Mouse (Mus musculus) forebrain, embryonic 12.5 days (tissue): Measurements from ENCODE around the gene Grm3. TPM values are rescaled to one million over a fixed set of nuclear protein-coding genes. Genes with fewer than 3 reads are reported as not detected.

Experiments
- ATAC-seq: fragments of 200-750 bp; cut with Nextera tagmentation; 2 replicates; pipeline ENCODE4 v1.8.0; 2017; ENCODE audit warnings: moderate TSS enrichment; ENCODE audit not compliant: low FRiP score
- H3K27ac ChIP-seq: fragments of 300-500 bp; sonication (generic); 2 replicates; pipeline ENCODE4 v1.5.1; 2016; ENCODE audit warnings: mild to moderate bottlenecking
- H3K27me3 ChIP-seq: fragments of 300-500 bp; sonication (generic); 2 replicates; pipeline ENCODE4 v1.6.1; 2016; ENCODE audit warnings: mild to moderate bottlenecking
- H3K36me3 ChIP-seq: fragments of 300-500 bp; sonication (generic); replicated peaks from 2 replicates; pipeline ENCODE4 v1.6.1; 2016; ENCODE audit warnings: mild to moderate bottlenecking
- H3K4me1 ChIP-seq: fragments of 300-500 bp; sonication (generic); 2 replicates; pipeline ENCODE4 v1.6.1; 2016
- H3K4me2 ChIP-seq: fragments of 300-500 bp; sonication (generic); 2 replicates; pipeline ENCODE4 v1.6.1; 2016; ENCODE audit warnings: mild to moderate bottlenecking, moderate library complexity
- H3K4me3 ChIP-seq: fragments of 300-500 bp; sonication (generic); replicated peaks from 2 replicates; pipeline ENCODE4 v1.5.1; 2016; ENCODE audit warnings: mild to moderate bottlenecking
- H3K9ac ChIP-seq: fragments of 300-500 bp; sonication (generic); 2 replicates; pipeline ENCODE4 v1.6.1; 2016; ENCODE audit warnings: mild to moderate bottlenecking
- H3K9me3 ChIP-seq: fragments of 300-500 bp; sonication (generic); 2 replicates; pipeline ENCODE4 v1.6.1; 2016
- WGBS: fragments of 180-500 bp; shearing (Covaris S2); methylation state at CpG from one replicate; pipeline ENCODE4 v1.1.7; 2016; 5-methylcytosine and 5-hydroxymethylcytosine counted together
- polyA plus RNA-seq: library from polyadenylated mRNA; unstranded; fragments of >200 nt; fragmentation: Nextera tagmentation; extraction: Ambion mirVana; gene quantifications from 2 replicates; pipeline ENCODE4 v1.2.1, GENCODE M21; 2016

Grm3 gene
- polyA plus RNA-seq, 1 experiment from 2014 or later, result 2.5 TPM

DNA sequence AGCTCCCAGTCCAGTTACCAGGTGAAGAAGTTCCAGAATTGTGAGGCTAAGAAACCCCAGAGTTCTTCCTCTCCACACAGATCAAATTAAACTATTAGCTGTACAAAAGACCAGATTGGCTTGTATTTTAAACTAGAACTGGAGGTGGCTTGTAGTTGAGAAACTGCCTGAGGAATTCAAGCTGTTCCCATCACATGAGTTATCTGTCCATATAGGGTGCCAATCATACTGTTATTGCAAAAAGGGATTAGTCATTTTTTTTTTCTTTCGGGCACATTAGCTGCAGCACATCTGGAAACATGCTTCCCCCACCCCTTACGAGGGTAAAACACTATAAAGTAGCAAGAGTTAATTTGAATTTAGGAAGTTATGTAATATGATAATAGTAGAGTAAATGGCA lies 145.9 kb downstream of the Grm3 start:
- H3K9me3 ChIP-seq, result no peaks in the 10 kb centered on the region
- H3K27me3 ChIP-seq, result no peaks in the 10 kb centered on the region
- no peak for ATAC-seq
- no peak overlapping the region for H3K27ac ChIP-seq
- no peak overlapping the region for H3K9ac ChIP-seq
- H3K4me3 ChIP-seq, result no peak overlapping the region
- H3K4me2 ChIP-seq, result no peak overlapping the region
- 83% methylated on average over 2 of the region's 2 CpGs for WGBS
- no peaks in the 10 kb centered on the region for H3K4me1 ChIP-seq
- H3K36me3 ChIP-seq, result no peaks in the 10 kb centered on the region

DNA sequence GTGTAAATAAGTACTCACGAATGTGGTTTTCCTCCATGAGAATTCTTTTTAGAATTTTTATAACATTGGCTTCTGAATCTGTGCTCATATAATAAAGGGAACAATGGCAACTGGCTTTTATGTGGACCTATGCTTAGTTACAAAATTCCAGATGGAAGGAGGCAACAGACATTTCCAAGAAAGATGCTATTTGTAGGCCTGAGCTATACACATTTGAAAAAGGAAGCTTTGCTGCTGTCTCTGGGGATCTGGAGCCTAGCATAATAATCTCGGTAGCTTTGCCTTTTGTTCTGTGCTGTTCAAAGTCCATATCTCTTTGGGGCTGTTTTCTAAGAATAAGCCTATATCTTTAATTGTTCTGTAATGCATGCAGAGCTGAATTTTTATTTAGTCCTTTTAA lies 146.4 kb downstream of the Grm3 start:
- H3K27me3 ChIP-seq, result no peaks in the 10 kb centered on the region
- no peak overlapping the region for H3K9ac ChIP-seq
- no peaks in the 10 kb centered on the region for H3K4me1 ChIP-seq
- no peaks in the 10 kb centered on the region for H3K9me3 ChIP-seq
- no peak overlapping the region for H3K4me3 ChIP-seq
- H3K4me2 ChIP-seq, result no peak overlapping the region
- ATAC-seq, result no peak
- no peak overlapping the region for H3K27ac ChIP-seq
- H3K36me3 ChIP-seq, result no peaks in the 10 kb centered on the region
- 74% methylated on average over 2 of the region's 2 CpGs for WGBS

DNA sequence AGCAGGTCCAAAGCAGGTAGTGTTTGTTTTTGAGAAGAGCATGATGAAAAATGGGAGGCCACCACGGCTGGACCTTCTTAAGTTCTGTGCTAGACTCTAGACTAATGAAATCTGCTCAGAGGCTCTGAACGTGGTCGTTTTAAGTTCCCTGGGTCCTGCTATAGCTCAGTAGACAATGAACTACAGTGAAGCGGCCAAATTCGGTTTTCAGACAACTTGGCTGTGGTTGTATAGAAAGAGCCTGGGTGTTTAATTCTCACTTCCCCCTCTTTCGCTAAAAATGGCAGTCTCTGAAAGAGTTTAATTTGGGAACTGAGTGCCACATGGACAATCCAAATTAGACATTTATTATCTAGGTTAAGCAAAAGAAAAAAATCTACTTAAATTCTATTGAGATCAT lies 154.0 kb downstream of the Grm3 start:
- Histone ChIP-seq H3K9me3 (no peaks in the 10 kb centered on the region; the same call in 1 of the 2 replicates), H3K4me2 (no peak overlapping the region), H3K27ac (no peak overlapping the region), H3K9ac (no peak overlapping the region), H3K36me3 (no peaks in the 10 kb centered on the region), H3K27me3 (no peaks in the 10 kb centered on the region), H3K4me3 (no peak overlapping the region), H3K4me1 (no peaks in the 10 kb centered on the region)
- no peak for ATAC-seq
- 90% methylated on average over 6 of the region's 6 CpGs for WGBS

GRCm38 (mm10) chr5:9557706-9558105 lies 167.3 kb downstream of the Grm3 start:
- H3K4me1 ChIP-seq, result no peaks in the 10 kb centered on the region
- no peaks in the 10 kb centered on the region for H3K27me3 ChIP-seq
- H3K36me3 ChIP-seq, result no peaks in the 10 kb centered on the region
- no peak overlapping the region for H3K27ac ChIP-seq
- H3K9me3 ChIP-seq, result no peaks in the 10 kb centered on the region
- no peak overlapping the region for H3K9ac ChIP-seq
- no peak overlapping the region for H3K4me2 ChIP-seq
- no peak for ATAC-seq
- 61% methylated on average over 3 of the region's 3 CpGs for WGBS
- no peak overlapping the region for H3K4me3 ChIP-seq

DNA sequence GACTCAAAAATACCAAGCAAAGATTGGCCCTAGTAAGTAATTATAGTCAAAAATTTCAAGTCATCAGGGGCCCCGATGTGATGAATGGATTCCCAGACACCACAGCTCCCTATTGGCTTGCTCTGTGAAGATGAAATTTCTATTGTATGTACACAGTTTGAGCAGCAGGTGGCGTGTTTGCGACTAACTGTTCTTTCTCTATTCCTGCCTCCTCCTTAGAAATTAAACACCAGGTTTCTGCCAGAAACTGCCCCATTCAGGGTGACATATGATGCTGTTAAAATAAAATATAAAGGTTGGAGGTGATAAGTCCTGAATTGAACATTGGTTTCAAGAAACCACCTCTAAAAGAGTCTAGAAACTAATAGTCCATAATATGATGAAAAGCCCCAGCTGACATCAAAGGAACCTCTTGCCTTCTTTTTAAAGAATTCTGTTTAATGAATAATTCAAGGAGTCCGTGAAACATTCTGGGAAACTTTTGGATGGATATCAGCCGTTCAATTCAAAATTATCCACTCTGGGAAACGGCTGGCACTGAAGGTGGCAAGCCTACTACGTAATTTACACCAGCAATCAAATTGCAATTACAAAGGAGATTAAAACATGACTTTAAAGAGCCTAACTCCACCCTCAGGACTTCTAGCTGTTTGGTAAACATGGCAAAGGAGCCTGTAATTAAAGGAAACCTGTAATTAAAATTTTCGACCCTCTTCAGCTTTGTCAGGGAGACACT lies 184.0 kb downstream of the Grm3 start:
- Histone ChIP-seq H3K27ac (no peak overlapping the region), H3K9me3 (no peaks in the 10 kb centered on the region), H3K9ac (no peak overlapping the region), H3K27me3 (no peaks in the 10 kb centered on the region), H3K4me1 (no peaks in the 10 kb centered on the region), H3K36me3 (no peaks in the 10 kb centered on the region), H3K4me2 (no peak overlapping the region), H3K4me3 (no peak overlapping the region)
- ATAC-seq, result peak; percentile 65
- 14% methylated on average over 8 of the region's 8 CpGs for WGBS

DNA sequence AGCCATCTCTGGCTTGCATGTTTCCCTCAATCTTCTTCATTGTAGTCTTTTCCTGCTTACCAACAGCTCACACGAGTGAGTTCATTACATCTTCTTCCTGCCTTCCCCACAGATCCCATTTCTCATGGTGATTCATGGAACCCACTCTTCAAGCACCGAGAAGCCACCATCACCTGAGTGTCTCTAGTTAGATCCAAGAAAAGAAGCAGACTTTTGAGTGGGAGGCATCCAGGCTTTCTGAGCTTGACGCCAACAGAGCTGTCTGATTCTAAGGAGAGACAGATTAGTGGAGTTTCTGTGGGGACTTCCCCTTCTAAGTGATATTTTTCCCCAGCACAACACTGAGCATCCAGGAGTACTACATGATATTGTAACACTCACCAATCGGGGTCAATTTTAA lies 199.5 kb downstream of the Grm3 start:
- 90% methylated on average over 4 of the region's 4 CpGs for WGBS

DNA sequence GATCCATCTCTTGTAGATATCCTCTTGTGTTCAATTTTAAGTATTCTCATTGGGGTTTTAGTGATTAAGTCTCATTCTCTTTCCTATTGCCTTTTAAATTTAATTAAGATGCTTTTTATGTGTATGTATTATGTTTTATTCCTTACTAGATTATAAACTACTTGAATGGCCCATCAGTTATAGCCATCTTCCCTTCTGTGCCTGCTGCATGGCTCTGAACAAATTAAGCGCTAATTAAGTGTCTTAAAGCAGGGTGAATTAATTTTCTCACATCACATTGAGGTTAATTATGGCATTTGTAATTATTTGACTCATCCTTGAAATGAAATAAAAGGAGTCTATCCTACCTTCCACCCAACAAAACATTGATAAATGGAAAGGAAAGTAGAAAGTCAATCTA lies 213.9 kb downstream of the Grm3 start:
- H3K9me3 ChIP-seq, result no peaks in the 10 kb centered on the region
- ATAC-seq, result no peak
- H3K4me2 ChIP-seq, result no peak overlapping the region
- H3K4me3 ChIP-seq, result no peak overlapping the region
- H3K9ac ChIP-seq, result no peak overlapping the region
- H3K4me1 ChIP-seq, result no peaks in the 10 kb centered on the region
- 82% methylated on average over 1 of the region's 1 CpGs for WGBS
- no peaks in the 10 kb centered on the region for H3K36me3 ChIP-seq
- no peaks in the 10 kb centered on the region for H3K27me3 ChIP-seq
- no peak overlapping the region for H3K27ac ChIP-seq

More for the DNA sequence above, 199.5 kb downstream of the Grm3 start:
- H3K4me2 ChIP-seq, result no peak overlapping the region
- H3K9ac ChIP-seq, result no peak overlapping the region
- no peaks in the 10 kb centered on the region for H3K36me3 ChIP-seq
- H3K27me3 ChIP-seq, result no peaks in the 10 kb centered on the region
- no peak for ATAC-seq
- H3K4me3 ChIP-seq, result no peak overlapping the region
- H3K9me3 ChIP-seq, result no peaks in the 10 kb centered on the region
- no peaks in the 10 kb centered on the region for H3K4me1 ChIP-seq
- H3K27ac ChIP-seq, result no peak overlapping the region

DNA sequence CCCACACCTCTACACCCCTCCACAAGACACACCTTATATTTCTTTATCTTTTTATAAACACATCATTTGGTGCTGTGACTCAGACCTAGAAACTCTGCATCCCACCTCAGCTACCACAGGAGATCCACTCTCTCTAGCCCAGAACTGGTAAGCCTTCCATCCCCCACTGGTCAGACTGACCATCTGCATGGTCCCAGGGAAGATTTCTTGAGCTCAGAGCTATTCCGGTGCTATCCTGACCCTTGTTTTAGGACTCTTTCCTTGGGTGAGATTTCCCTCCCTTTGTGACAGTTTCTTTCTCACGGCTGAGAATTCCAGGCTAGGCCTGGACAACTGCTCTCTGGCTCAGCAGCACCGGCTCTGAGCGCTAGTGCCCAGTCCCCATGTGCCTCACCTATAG lies 227.7 kb downstream of the Grm3 start:
- H3K4me1 ChIP-seq, result no peaks in the 10 kb centered on the region
- no peak for ATAC-seq
- H3K36me3 ChIP-seq, result no peaks in the 10 kb centered on the region
- H3K9ac ChIP-seq, result no peak overlapping the region
- H3K4me2 ChIP-seq, result no peak overlapping the region
- no peak overlapping the region for H3K27ac ChIP-seq
- H3K9me3 ChIP-seq, result no peaks in the 10 kb centered on the region
- H3K27me3 ChIP-seq, result no peaks in the 10 kb centered on the region
- 65% methylated on average over 4 of the region's 4 CpGs for WGBS
- H3K4me3 ChIP-seq, result no peak overlapping the region

DNA sequence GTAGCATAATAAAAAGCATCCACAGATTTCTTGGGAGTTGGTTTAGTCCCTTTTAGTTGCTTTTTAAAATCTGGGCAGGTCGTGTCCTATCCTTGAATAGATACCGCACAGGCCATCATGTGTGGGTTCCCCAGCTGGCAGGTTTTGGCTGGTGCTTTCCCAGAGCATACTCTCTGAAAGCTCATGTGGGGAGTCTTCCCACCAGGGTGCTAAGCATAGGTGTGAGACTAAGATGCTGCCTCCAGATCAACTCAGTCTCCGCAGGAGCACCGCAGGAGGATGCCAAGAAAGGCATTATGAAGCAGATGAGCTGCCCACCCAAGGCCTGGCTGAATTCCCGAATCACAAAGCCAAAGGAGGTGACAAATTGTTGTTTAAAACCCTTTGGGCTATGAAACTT lies 229.5 kb downstream of the Grm3 start:
- WGBS, result 24% methylated on average over 5 of the region's 5 CpGs
- ATAC-seq, result no peak

GRCm38 (mm10) chr5:9477587-9477986 lies 247.4 kb downstream of the Grm3 start:
- ATAC-seq, result no peak
- no peak overlapping the region for H3K4me3 ChIP-seq
- no peak overlapping the region for H3K9ac ChIP-seq
- H3K36me3 ChIP-seq, result no peaks in the 10 kb centered on the region
- H3K9me3 ChIP-seq, result no peaks in the 10 kb centered on the region
- no peaks in the 10 kb centered on the region for H3K4me1 ChIP-seq
- WGBS, result 86% methylated on average over 3 of the region's 3 CpGs
- no peak overlapping the region for H3K4me2 ChIP-seq
- no peak overlapping the region for H3K27ac ChIP-seq
- no peaks in the 10 kb centered on the region for H3K27me3 ChIP-seq

More for the DNA sequence above, 229.5 kb downstream of the Grm3 start:
- Histone ChIP-seq H3K4me3 (no peak overlapping the region), H3K36me3 (no peaks in the 10 kb centered on the region), H3K4me1 (no peaks in the 10 kb centered on the region), H3K27ac (no peak overlapping the region), H3K27me3 (no peaks in the 10 kb centered on the region), H3K9ac (no peak overlapping the region), H3K9me3 (no peaks in the 10 kb centered on the region), H3K4me2 (no peak overlapping the region)

- Histone ChIP-seq H3K27me3 (no peaks in the 10 kb centered on the region), H3K9ac (no peak overlapping the region), H3K36me3 (no peaks in the 10 kb centered on the region), H3K4me3 (no peak overlapping the region), H3K4me1 (no peaks in the 10 kb centered on the region), H3K27ac (no peak overlapping the region), H3K9me3 (no peaks in the 10 kb centered on the region), H3K4me2 (no peak overlapping the region)
- no peak for ATAC-seq
- 93% methylated on average over 2 of the region's 2 CpGs for WGBS
Measured at GRCm38 (mm10) chr5:9453298-9453697, 271.7 kb downstream of the Grm3 start.

DNA sequence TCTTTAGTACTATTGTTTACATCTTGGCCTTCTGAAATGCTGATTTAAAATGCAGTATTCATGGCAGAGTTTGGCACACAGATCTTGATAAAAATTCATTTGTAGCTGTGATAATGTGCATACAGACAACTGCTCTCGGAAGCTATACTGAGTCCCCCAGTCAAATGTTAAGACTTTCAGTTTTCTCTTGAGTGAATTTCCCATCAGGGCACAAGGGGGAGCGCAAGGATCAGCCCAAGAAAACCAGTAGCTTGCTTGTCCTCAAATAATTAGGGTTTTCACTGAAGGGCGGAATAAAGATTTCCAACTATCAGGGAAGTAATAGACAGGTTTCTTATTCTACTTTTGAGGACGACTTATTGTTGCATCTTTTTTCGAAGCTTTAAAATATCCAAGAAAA lies 275.4 kb downstream of the Grm3 start:
- Histone ChIP-seq H3K4me1 (no peaks in the 10 kb centered on the region), H3K9me3 (no peaks in the 10 kb centered on the region), H3K4me2 (no peak overlapping the region), H3K36me3 (no peaks in the 10 kb centered on the region), H3K27ac (no peak overlapping the region), H3K4me3 (no peak overlapping the region), H3K9ac (no peak overlapping the region), H3K27me3 (no peaks in the 10 kb centered on the region)
- 59% methylated on average over 5 of the region's 5 CpGs for WGBS
- ATAC-seq, result no peak

DNA sequence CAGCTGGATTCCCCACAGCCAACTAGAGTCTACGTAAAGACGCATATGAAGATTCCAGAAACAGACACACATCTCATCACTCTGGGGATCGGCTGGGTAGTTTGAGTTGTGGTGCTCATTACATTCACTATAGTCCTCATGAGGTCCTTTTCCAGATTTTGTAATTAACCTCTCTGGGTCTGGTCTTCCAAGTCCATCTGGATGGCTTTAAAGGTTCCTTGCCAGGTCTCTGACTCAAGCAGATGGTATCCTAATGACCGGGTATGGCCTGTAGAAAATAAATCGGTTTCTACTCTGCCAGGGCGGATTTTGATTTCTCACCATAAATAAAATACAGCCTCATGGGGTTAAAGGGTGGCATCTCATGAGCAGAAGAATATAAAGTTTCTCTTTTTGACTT lies 276.0 kb downstream of the Grm3 start:
- no peak overlapping the region for H3K27ac ChIP-seq

More for the DNA sequence above, 276.0 kb downstream of the Grm3 start:
- Histone ChIP-seq H3K36me3 (no peaks in the 10 kb centered on the region), H3K4me3 (no peak overlapping the region), H3K9me3 (no peaks in the 10 kb centered on the region), H3K9ac (no peak overlapping the region), H3K27me3 (no peaks in the 10 kb centered on the region), H3K4me2 (no peak overlapping the region), H3K4me1 (no peaks in the 10 kb centered on the region)
- no peak for ATAC-seq
- WGBS, result 91% methylated on average over 6 of the region's 6 CpGs
